Mouse (Mus musculus): Measurements from ENCODE around the gene Dact3. TPM values are rescaled to one million over a fixed set of nuclear protein-coding genes. Genes with fewer than 3 reads are reported as not detected.

Gene Dact3
- polyA plus RNA-seq, 1 experiment from 2014 or later, result 7.6 TPM

- Histone ChIP-seq H3K4me3 (ENCODE audit: low read depth, low read length) (no peak overlapping the region), H3K4me1 (ENCODE audit: control insufficient read depth, insufficient read depth, low read length) (no peaks in the 10 kb centered on the region; the same call in 1 of the 2 replicates), H3K4me2 (ENCODE audit: low read depth, low read length) (no peak overlapping the region), H3K36me3 (ENCODE audit: control insufficient read depth, insufficient read depth, low read length) (peaks cover 28% of the 10 kb centered on the region), H3K27me3 (replicated peaks; ENCODE audit: control insufficient read depth, insufficient read depth, low read length) (no peaks in the 10 kb centered on the region), H3K9ac (ENCODE audit: low read depth, low read length) (no peak overlapping the region), H3K27ac (replicated peaks; ENCODE audit: low read depth, low read length) (no peak overlapping the region), H3K9me3 (ENCODE audit: control insufficient read depth, low read length) (no peaks in the 10 kb centered on the region)
- DNase-seq (ENCODE audit: low spot score), result no peak
- 95% methylated on average over 3 of the region's 3 CpGs for WGBS
- ATAC-seq (ENCODE audit: low read depth), result no peak
These were observed 36.8 kb downstream of the Dact3 start for GRCm38 (mm10) chr7:16911904-16912303.

- no peak for DNase-seq (ENCODE audit: low spot score)
- H3K27ac ChIP-seq (replicated peaks; ENCODE audit: low read depth, low read length), result no peak overlapping the region
These were observed 37.2 kb downstream of the Dact3 start for GRCm38 (mm10) chr7:16912360-16912759.

GRCm38 (mm10) chr7:16913806-16914452, 38.8 kb downstream of the Dact3 start:
- peak; percentile 73 for ATAC-seq (ENCODE audit: low read depth)
- H3K36me3 ChIP-seq (ENCODE audit: control insufficient read depth, insufficient read depth, low read length), result peaks cover 49% of the 10 kb centered on the region

More at GRCm38 (mm10) chr7:16912360-16912759, 37.2 kb downstream of the Dact3 start:
- WGBS, result 54% methylated on average over 6 of the region's 6 CpGs
- H3K27me3 ChIP-seq (replicated peaks; ENCODE audit: control insufficient read depth, insufficient read depth, low read length), result no peaks in the 10 kb centered on the region
- peaks cover 33% of the 10 kb centered on the region for H3K36me3 ChIP-seq (ENCODE audit: control insufficient read depth, insufficient read depth, low read length)
- H3K4me2 ChIP-seq (ENCODE audit: low read depth, low read length), result no peak overlapping the region
- H3K9me3 ChIP-seq (ENCODE audit: control insufficient read depth, low read length), result no peaks in the 10 kb centered on the region
- no peak overlapping the region for H3K9ac ChIP-seq (ENCODE audit: low read depth, low read length)
- no peaks in the 10 kb centered on the region; the same call in 1 of the 2 replicates for H3K4me1 ChIP-seq (ENCODE audit: control insufficient read depth, insufficient read depth, low read length)
- no peak for ATAC-seq (ENCODE audit: low read depth)
- no peak overlapping the region for H3K4me3 ChIP-seq (ENCODE audit: low read depth, low read length)

GRCm38 (mm10) chr7:16914453-16915343, 39.6 kb downstream of the Dact3 start:
- peaks cover 7% of the 10 kb centered on the region; the same call in 1 of the 2 replicates for H3K4me1 ChIP-seq (ENCODE audit: control insufficient read depth, insufficient read depth, low read length)
- H3K9ac ChIP-seq (ENCODE audit: low read depth, low read length), result no peak overlapping the region
- no peak overlapping the region for H3K4me2 ChIP-seq (ENCODE audit: low read depth, low read length)
- DNase-seq (ENCODE audit: low spot score), result no peak
- no peak overlapping the region for H3K27ac ChIP-seq (replicated peaks; ENCODE audit: low read depth, low read length)
- no peaks in the 10 kb centered on the region for H3K27me3 ChIP-seq (replicated peaks; ENCODE audit: control insufficient read depth, insufficient read depth, low read length)
- WGBS, result 81% methylated on average over 18 of the region's 18 CpGs
- no peak overlapping the region for H3K4me3 ChIP-seq (ENCODE audit: low read depth, low read length)
- no peaks in the 10 kb centered on the region for H3K9me3 ChIP-seq (ENCODE audit: control insufficient read depth, low read length)
- H3K36me3 ChIP-seq (ENCODE audit: control insufficient read depth, insufficient read depth, low read length), result peaks cover 56% of the 10 kb centered on the region
- ATAC-seq (ENCODE audit: low read depth), result 0 out of 2 replicates have a peak, but pooled peaks have one; percentile 2

More at GRCm38 (mm10) chr7:16913806-16914452, 38.8 kb downstream of the Dact3 start:
- Histone ChIP-seq H3K9ac (ENCODE audit: low read depth, low read length) (no peak overlapping the region; the same call in 1 of the 2 replicates), H3K27ac (replicated peaks; ENCODE audit: low read depth, low read length) (no peak overlapping the region), H3K4me2 (ENCODE audit: low read depth, low read length) (no peak overlapping the region), H3K4me1 (ENCODE audit: control insufficient read depth, insufficient read depth, low read length) (no peaks in the 10 kb centered on the region; the same call in 1 of the 2 replicates), H3K4me3 (ENCODE audit: low read depth, low read length) (no peak overlapping the region), H3K9me3 (ENCODE audit: control insufficient read depth, low read length) (no peaks in the 10 kb centered on the region), H3K27me3 (replicated peaks; ENCODE audit: control insufficient read depth, insufficient read depth, low read length) (no peaks in the 10 kb centered on the region)
- 35% methylated on average over 10 of the region's 10 CpGs for WGBS
- peak; percentile 80 for DNase-seq (ENCODE audit: low spot score)

- Histone ChIP-seq H3K27ac (replicated peaks; ENCODE audit: low read depth, low read length) (no peak overlapping the region), H3K4me3 (ENCODE audit: low read depth, low read length) (no peak overlapping the region), H3K9ac (ENCODE audit: low read depth, low read length) (no peak overlapping the region), H3K9me3 (ENCODE audit: control insufficient read depth, low read length) (no peaks in the 10 kb centered on the region), H3K27me3 (replicated peaks; ENCODE audit: control insufficient read depth, insufficient read depth, low read length) (no peaks in the 10 kb centered on the region), H3K4me2 (ENCODE audit: low read depth, low read length) (no peak overlapping the region), H3K36me3 (ENCODE audit: control insufficient read depth, insufficient read depth, low read length) (peaks cover 61% of the 10 kb centered on the region), H3K4me1 (ENCODE audit: control insufficient read depth, insufficient read depth, low read length) (peaks cover 15% of the 10 kb centered on the region)
- 92% methylated on average over 32 of the region's 32 CpGs for WGBS
- ATAC-seq (ENCODE audit: low read depth) (no peak), DNase-seq (ENCODE audit: low spot score) (no peak)
These were observed 40.6 kb downstream of the Dact3 start for GRCm38 (mm10) chr7:16915461-16916340.

GRCm38 (mm10) chr7:16916342-16917265, 41.5 kb downstream of the Dact3 start:
- no peak for DNase-seq (ENCODE audit: low spot score)
- 86% methylated on average over 25 of the region's 30 CpGs for WGBS
- peaks cover 24% of the 10 kb centered on the region for H3K4me1 ChIP-seq (ENCODE audit: control insufficient read depth, insufficient read depth, low read length)
- H3K9me3 ChIP-seq (ENCODE audit: control insufficient read depth, low read length), result no peaks in the 10 kb centered on the region
- H3K27ac ChIP-seq (replicated peaks; ENCODE audit: low read depth, low read length), result no peak overlapping the region
- H3K36me3 ChIP-seq (ENCODE audit: control insufficient read depth, insufficient read depth, low read length), result peaks cover 61% of the 10 kb centered on the region
- no peak overlapping the region for H3K4me3 ChIP-seq (ENCODE audit: low read depth, low read length)
- no peak overlapping the region for H3K4me2 ChIP-seq (ENCODE audit: low read depth, low read length)
- H3K9ac ChIP-seq (ENCODE audit: low read depth, low read length), result no peak overlapping the region
- no peaks in the 10 kb centered on the region for H3K27me3 ChIP-seq (replicated peaks; ENCODE audit: control insufficient read depth, insufficient read depth, low read length)
- ATAC-seq (ENCODE audit: low read depth), result no peak

- no peak for ATAC-seq (ENCODE audit: low read depth)
- Histone ChIP-seq H3K9ac (ENCODE audit: low read depth, low read length) (no peak overlapping the region), H3K27me3 (replicated peaks; ENCODE audit: control insufficient read depth, insufficient read depth, low read length) (no peaks in the 10 kb centered on the region), H3K4me2 (ENCODE audit: low read depth, low read length) (no peak overlapping the region), H3K9me3 (ENCODE audit: control insufficient read depth, low read length) (no peaks in the 10 kb centered on the region), H3K4me1 (ENCODE audit: control insufficient read depth, insufficient read depth, low read length) (peaks cover 32% of the 10 kb centered on the region), H3K36me3 (ENCODE audit: control insufficient read depth, insufficient read depth, low read length) (peaks cover 61% of the 10 kb centered on the region), H3K27ac (replicated peaks; ENCODE audit: low read depth, low read length) (no peak overlapping the region), H3K4me3 (ENCODE audit: low read depth, low read length) (no peak overlapping the region)
- no peak for DNase-seq (ENCODE audit: low spot score)
- 83% methylated on average over 11 of the region's 11 CpGs for WGBS
These were observed 42.3 kb downstream of the Dact3 start for GRCm38 (mm10) chr7:16917447-16917846.

All from embryonic facial prominence, embryonic 14.5 days (tissue).